Mouse (Mus musculus) heart, postnatal 0 days (tissue): ENCODE data around the gene Fam198b.

Source experiments
- CTCF ChIP-seq: IDR thresholded peaks from 2 replicates; pipeline ENCODE4 v1.5.1; 2016; ENCODE audit warnings: antibody characterized with exemption, control low read depth, low read depth
- EP300 ChIP-seq: IDR thresholded peaks from 2 replicates; pipeline ENCODE4 v1.6.1; 2016; ENCODE audit warnings: antibody characterized with exemption, low read depth

GRCm38 (mm10) chr3:79970498-79970897 is 86.2 kb downstream of the Fam198b start:
- TF ChIP-seq CTCF (no peak), EP300 (no peak)
